Mouse (Mus musculus) lung, embryonic 16.5 days (tissue): ENCODE results near the gene Slc2a1. TPM values are rescaled to one million over a fixed set of nuclear protein-coding genes. Genes with fewer than 3 reads are reported as not detected.

ENCODE experiments used
- microRNA counts: library from miRNA; unstranded; fragments of <30 nt; microRNA quantifications from one replicate; lab custom pipeline; 2016
- microRNA-seq: library from miRNA; unstranded; fragments of <30 nt; microRNA quantifications from one replicate; pipeline ENCODE4, GENCODE M21; 2016
- polyA plus RNA-seq: library from polyadenylated mRNA; unstranded; fragments of >200 nt; fragmentation: Nextera tagmentation; extraction: Ambion mirVana; gene quantifications from 2 replicates; pipeline ENCODE4 v1.2.1, GENCODE M21; 2015

Slc2a1 gene
- polyA plus RNA-seq, 1 experiment from 2014 or later, result 95.7 TPM

MicroRNA genes within 50 kb of the gene (microRNA counts, 519-probe panel; counts per million panel counts)
- not detected for microRNA mmu-miR-1957 (lab: Ali Mortazavi, UCI)

Small RNAs within 50 kb of the gene (microRNA-seq; reads per million reads assigned to microRNA genes)
- gene Mir1957a, result not detected

Other genes with a start within 250 kb of the Slc2a1 start
- not detected in 2 replicates for gene Olfr1331, start 244.1 kb upstream of the Slc2a1 start, polyA plus RNA-seq
- not detected in 2 replicates for gene Olfr1330, start 220.1 kb upstream of the Slc2a1 start, polyA plus RNA-seq
- gene Olfr1329, start 191.2 kb upstream of the Slc2a1 start, polyA plus RNA-seq, result not detected in 2 replicates
- gene Olfr1328, start 170.1 kb upstream of the Slc2a1 start, polyA plus RNA-seq, result not detected in 2 replicates
- not detected in 2 replicates for gene Lao1, start 147.1 kb upstream of the Slc2a1 start, polyA plus RNA-seq
- gene Zfp691, start 65.5 kb downstream of the Slc2a1 start, polyA plus RNA-seq, result 9.0 and 9.3 TPM in 2 replicates
- 1.4 and 4.3 TPM in 2 replicates for gene Ermap, start 81.3 kb downstream of the Slc2a1 start, polyA plus RNA-seq
- 114 and 123 TPM in 2 replicates for gene Svbp, start 86.6 kb downstream of the Slc2a1 start, polyA plus RNA-seq
- gene Tmem269, start 109.5 kb downstream of the Slc2a1 start, polyA plus RNA-seq, result not detected in 2 replicates
- gene AU022252, start 124.0 kb downstream of the Slc2a1 start, polyA plus RNA-seq, result 26.5 and 30.8 TPM in 2 replicates
- gene P3h1, start 124.2 kb downstream of the Slc2a1 start, polyA plus RNA-seq, result 34.9 and 36.2 TPM in 2 replicates
- gene Cldn19, start 146.7 kb downstream of the Slc2a1 start, polyA plus RNA-seq, result 0.15 and 0.18 TPM in 2 replicates
- 412 and 442 TPM in 2 replicates for gene Ybx1, start 185.9 kb downstream of the Slc2a1 start, polyA plus RNA-seq
- gene Ppih, start 211.8 kb downstream of the Slc2a1 start, polyA plus RNA-seq, result 86.8 and 91.9 TPM in 2 replicates